Mouse (Mus musculus) c-Kit-negative CD71-positive TER-119-positive erythroid progenitor cells, embryonic 14.5 days (primary cell): ENCODE measurements around the gene Zfp593.

Source experiments
- DNase-seq: peaks from one replicate; pipeline ENCODE4 v3.0.0-alpha.2; 2013; ENCODE audit warnings: low read depth, low spot score

Gene Zfp593

GRCm38 (mm10) chr4:134257198-134258009 lies 12.0 kb upstream of the Zfp593 start:
- no peak for DNase-seq

GRCm38 (mm10) chr4:134256407-134257197 lies 11.2 kb upstream of the Zfp593 start:
- no peak for DNase-seq

GRCm38 (mm10) chr4:134255854-134256253 lies 10.5 kb upstream of the Zfp593 start:
- DNase-seq, result no peak

- DNase-seq, result no peak
Measured at GRCm38 (mm10) chr4:134254835-134255234, 9.4 kb upstream of the Zfp593 start.

- no peak for DNase-seq
Measured at GRCm38 (mm10) chr4:134253722-134254324, 8.4 kb upstream of the Zfp593 start, which contains the start of gene Grrp1. Gene Grrp1 (minus strand): TSS chr4:134254106.

GRCm38 (mm10) chr4:134252911-134253721 lies 7.7 kb upstream of the Zfp593 start:
- DNase-seq, result no peak

- DNase-seq, result no peak
Measured at GRCm38 (mm10) chr4:134252131-134252910, 6.9 kb upstream of the Zfp593 start.

- DNase-seq, result no peak
Measured at GRCm38 (mm10) chr4:134251241-134252130, 6.1 kb upstream of the Zfp593 start.

GRCm38 (mm10) chr4:134250930-134251240 lies 5.5 kb upstream of the Zfp593 start:
- no peak for DNase-seq

- DNase-seq, result no peak
Measured at GRCm38 (mm10) chr4:134250116-134250929, 4.9 kb upstream of the Zfp593 start.

GRCm38 (mm10) chr4:134249651-134250050 lies 4.3 kb upstream of the Zfp593 start:
- DNase-seq, result no peak

GRCm38 (mm10) chr4:134246719-134247258 lies 1.4 kb upstream of the Zfp593 start, which contains the start of gene Gm30191:
Gene Gm30191 (plus strand): TSS chr4:134246935.
- no peak for DNase-seq

- no peak for DNase-seq
Measured at GRCm38 (mm10) chr4:134246256-134246655, 864 bp upstream of the Zfp593 start.

GRCm38 (mm10) chr4:134243516-134244250 lies 1.7 kb downstream of the Zfp593 start, which contains the start of gene E130218I03Rik:
Gene E130218I03Rik (plus strand): TSS chr4:134243662.
- DNase-seq, result no peak

GRCm38 (mm10) chr4:134238686-134239085 lies 6.7 kb downstream of the Zfp593 start:
- no peak for DNase-seq

- no peak for DNase-seq
Measured at GRCm38 (mm10) chr4:134238279-134238651, 7.1 kb downstream of the Zfp593 start, which contains the start of gene Cnksr1. Gene Cnksr1 (minus strand): TSS chr4:134238399.

GRCm38 (mm10) chr4:134237582-134238278 lies 7.7 kb downstream of the Zfp593 start:
- no peak for DNase-seq
